Mouse (Mus musculus): ENCODE results near the gene Galnt17.

Galnt17 gene

DNA sequence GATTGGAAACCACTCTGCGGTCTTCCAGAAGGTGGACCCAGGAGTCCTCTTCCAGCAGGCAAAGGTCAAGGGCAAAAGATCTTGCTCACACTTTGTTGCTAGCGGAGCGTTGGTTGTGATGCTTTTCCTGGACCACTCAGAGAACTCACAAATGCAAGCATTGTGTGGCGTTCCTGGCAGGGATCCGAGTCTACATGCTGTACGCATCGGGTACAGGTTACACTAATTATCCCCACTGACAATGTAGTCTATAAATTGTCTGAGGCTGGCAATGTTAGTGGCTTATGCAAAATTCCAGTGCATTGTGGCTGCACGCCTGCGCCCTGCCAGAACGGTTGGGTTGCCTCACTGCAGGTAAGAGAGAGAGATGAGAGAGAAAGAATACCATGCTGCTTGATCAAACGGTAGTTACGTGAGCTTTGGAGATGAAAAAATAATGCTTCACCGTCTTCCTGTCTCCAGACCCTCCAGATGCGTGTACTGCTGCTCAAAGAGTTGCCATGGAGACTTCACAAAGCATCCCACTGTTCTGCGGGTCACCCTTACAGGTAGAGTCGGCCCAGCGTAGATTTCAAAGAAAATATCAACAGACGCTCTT lies 285.8 kb downstream of the Galnt17 start:
- no peak for DNase-seq (ENCODE audit: low spot score in 2 of 2)

DNA sequence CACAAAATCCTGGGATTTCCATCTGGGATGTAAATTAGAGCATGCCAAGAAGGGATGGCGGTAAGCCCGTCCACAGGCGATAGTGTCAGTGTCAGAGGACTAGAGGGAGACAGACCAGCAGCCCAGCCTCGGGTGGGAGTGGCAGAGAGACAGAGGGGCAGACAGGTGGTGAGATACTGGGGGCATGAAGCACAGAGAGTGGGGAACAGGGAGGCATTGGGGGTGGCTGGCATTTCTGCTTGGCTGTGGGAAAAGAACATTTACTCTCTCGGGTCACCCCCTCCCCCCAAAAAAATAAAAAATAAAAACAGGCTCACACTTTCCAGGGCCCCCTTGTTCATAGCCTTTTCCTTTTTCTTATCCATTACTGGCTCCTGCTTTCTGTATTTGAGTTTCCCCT lies 287.4 kb downstream of the Galnt17 start:
- DNase-seq (ENCODE audit: low spot score in 2 of 2), result no peak

DNA sequence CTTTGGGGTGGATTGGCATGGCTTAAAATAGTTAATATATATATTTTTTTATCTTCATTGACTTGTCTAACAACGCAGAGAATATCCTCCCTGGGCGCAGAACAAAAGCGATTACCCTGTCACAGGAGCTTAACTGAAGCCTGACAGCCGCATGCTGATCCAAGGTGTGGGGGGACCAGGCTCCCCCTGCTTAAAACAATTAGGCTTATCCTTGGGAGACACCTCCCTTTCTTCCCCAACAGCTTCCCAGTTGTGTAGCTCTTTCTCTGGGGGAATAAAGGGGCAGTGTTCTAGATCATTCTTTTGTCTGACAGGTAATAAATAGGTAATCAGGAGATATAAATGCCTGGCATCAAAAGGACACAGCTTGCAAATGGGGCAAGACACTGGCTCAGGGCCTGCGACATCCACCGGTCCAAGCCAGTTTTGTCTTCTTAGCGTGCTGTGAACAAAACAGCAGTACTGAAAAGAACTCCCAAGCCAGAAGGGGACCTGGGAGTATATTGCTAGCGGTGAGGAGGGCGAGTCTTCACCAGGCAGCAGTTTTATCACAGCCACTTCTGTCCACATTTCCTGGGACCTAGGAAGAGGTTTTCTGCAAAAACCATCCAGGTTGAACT lies 288.8 kb downstream of the Galnt17 start:
- DNase-seq (ENCODE audit: low spot score in 2 of 2), result no peak

DNA sequence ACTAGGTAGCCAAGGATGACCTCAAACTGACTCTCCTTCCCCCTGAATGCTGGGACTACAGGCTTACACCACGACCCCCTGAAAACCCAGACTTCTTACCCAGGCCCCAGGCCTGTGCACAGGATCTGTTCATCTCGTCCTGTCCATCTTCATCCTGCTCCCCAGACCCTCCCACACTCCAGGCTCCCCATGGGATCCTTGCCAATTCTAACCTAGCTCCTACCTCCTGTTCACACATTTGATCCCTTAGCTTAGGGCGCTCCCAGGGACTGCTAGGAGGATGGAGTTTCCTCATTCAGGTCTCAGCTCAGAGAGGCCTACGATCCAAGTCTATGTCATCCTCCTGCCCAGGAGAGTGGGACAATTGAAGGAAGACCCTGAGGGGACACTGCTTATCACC lies 292.2 kb downstream of the Galnt17 start:
- DNase-seq (ENCODE audit: low spot score in 2 of 2), result no peak

DNA sequence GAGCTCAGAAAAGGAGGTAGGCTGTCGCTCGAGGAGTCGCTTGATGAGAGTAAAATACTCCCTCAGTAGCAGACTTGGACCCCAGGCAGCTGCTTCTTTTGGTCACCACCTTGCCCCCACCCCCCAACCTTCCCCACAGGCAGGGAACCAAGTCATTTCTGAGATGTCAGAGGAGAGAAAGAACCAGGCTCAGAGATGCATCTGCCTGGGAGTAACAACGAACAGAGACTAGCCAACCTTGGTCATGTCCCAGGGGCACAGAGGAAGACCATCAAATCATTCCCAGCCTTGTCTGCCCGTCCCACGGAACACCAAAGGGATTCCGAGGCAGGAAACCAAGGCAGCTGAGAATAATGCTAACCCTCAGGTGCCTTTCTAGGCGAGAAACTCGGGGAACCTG lies 293.0 kb downstream of the Galnt17 start:
- DNase-seq (ENCODE audit: low spot score in 2 of 2), result no peak

DNA sequence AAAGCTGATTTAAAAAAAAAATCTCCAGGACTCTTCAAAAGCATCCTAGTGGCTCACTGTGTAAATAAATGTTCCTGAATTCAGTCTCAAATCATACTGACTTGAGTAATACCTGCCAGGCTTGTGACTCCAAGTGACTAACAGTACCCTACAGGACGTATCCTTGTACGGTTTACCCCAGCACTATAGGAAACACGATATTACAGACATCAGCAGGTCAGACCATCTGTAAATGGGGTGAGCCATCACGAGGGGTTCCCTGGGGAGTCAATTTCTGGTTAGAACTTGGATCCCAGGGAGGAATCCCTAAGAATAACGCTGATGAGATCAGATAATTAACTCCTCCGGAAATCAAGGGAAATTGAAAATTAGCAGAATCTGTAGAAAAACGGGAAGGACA lies 294.5 kb downstream of the Galnt17 start:
- no peak for DNase-seq (ENCODE audit: low spot score in 2 of 2)

DNA sequence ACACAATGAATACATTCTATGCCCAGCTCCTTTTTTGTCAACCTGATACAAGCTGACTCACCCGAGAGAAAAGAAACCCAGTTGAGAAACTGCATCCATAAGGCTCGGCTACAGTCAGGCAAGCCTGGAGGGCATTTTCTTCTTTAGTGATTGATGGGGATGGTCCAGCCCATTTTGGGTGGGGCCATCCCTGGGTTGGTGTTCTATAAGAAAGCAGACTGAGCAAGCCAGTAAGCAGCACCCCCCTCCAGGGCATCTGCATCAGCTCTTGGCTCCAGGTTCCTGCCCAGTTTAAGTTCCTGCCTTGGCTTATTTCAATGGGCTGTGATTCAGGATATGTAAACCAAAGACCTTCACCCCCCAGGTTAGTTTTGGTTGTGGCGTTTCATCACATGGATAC lies 295.2 kb downstream of the Galnt17 start:
- no peak for DNase-seq (ENCODE audit: low spot score in 2 of 2)

DNA sequence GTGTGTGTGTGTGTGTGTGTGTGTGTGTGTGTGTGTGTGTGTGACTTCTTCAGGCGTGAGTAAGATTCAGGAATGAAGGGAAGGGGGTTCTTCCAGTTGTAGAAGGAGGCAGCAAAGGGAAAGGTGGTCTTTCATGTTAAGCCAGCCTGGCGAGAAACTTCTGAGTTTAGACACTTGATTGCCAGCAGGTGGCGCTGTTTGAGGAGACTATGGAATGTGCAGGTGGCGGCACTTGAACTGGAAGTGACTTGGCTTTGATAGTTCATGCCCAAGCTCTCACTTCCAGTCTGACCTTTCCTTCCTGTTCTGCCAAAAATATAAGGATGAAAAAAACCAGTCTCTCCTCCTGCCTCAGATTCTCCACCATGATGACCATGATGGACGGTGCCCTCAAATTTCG lies 298.8 kb downstream of the Galnt17 start:
- DNase-seq (ENCODE audit: low spot score in 2 of 2), result no peak

DNA sequence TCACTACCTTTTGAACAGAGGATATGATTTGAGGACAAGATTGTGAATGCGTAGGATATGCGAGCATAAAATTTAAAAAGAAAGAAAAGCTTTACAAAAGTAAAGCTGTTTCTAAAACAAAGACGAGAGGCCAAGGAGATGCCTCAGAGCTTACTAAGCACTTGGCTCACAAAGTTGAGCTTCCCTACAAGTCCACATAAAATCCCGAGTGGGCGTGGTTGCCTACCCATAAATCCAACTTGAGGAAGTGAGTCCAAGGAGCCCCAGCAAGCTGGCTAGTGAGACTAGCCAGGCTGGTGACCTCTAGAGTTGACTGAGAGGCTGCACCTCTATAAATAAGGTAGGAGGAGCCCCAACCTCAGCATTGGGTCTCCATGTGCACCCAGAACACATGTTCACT lies 299.8 kb downstream of the Galnt17 start:
- no peak for DNase-seq (ENCODE audit: low spot score in 2 of 2)

DNA sequence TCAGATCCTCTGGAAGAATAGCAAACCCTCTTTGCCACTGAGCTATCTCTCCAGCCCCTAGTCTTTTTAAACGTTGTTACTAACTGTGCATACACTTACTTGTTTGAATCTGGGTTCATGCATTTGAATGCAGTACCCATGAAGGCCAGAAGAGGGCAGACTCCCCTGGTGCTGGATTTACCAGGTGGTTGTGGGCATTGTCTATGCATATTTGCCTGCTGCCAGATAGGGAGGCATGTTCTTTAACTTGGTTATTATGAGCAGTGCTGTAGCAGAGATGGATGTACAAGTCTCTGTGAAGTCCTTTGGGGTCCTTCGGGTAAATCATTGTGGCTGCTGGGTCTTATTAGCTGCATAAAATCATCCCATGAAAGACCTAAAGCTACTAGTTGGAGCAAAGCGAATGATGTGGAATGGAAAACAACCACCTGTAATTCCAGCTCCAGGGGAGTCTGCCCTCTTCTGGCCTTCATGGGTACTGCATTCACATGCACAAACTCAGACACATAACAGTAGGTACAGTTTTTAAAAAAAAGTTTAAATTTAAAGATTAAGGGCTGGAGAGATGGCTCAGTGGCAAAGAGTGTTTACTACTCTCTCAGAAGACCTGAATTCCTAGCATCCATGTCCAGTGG lies 300.3 kb downstream of the Galnt17 start:
- DNase-seq (ENCODE audit: low spot score in 2 of 2), result no peak

DNA sequence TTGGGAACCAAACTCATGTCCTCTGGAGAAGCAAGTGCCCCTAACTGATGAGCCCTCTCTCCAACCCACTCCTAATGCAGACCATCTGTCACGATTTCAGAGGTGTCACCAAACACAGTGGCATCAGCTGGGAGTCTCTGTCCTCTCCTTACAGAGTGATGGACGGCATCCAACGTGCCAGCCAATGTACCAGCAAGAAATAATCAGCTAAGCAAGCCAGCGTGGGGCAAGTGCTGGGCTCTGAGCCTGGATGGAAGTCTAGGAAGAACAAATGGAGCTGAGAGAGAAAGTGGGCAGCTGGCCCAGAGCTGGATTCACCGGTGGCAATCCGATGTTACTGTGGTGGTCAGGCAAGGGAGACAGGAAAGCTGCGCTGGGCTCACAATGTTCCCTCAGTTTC lies 301.1 kb downstream of the Galnt17 start:
- DNase-seq (ENCODE audit: low spot score in 2 of 2), result no peak

DNA sequence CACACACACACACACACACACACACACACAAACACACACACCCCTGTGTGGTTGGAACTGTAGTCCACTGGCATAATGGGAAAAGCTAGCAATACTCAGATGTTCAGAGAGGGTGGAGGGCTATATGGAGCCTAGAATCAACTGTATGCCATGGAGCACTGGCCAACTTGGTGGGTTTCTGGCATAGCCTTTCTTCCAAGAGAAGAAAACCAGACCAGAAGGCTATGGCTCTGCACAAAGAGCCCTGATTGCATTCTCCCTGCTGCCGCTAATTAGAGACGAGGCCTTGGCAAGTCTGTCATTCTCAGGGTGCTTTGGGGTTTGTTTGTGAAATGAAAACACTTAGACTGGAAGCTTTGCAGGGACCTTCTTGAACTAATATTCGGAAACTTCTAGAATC lies 301.8 kb downstream of the Galnt17 start:
- no peak for DNase-seq (ENCODE audit: low spot score in 2 of 2)

DNA sequence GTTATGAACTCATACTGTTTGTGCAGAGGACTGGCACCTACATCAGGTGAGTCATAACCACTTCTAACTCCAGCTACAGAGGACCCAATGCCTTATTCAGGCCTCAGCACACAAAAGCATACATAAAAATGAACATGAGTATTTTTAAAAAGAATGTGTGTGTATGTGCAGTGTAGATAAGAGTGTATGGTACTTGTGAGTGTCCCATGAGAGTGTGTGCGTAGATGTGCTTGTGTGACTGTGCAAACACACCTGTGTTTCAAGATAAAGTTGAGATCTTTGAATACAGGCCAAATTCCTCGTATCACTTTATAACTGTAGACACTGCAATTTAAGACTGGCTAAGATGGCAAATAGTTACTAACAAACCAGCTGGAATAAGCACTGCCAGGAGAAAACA lies 307.7 kb downstream of the Galnt17 start:
- no peak for DNase-seq (ENCODE audit: low spot score in 2 of 2)

DNA sequence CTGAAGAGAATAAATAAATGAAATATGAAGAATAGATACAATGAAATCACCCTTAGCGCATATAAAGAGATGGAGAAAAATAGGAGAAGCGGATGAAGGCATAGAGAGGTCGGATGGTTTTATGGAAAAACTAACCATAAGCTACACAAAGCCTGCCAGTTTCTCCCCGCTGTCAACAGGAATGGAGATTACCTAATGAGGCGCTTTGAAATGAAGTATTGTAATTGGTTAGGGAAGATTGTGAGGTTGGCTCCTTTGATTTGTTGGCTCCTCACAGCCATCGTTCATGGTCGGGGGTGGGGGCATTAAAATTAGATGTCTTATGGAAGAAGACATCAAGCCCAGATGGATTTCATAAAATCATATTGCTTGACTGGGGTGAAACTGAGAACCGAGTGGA lies 329.0 kb downstream of the Galnt17 start:
- no peak for DNase-seq (ENCODE audit: low spot score in 2 of 2)

DNA sequence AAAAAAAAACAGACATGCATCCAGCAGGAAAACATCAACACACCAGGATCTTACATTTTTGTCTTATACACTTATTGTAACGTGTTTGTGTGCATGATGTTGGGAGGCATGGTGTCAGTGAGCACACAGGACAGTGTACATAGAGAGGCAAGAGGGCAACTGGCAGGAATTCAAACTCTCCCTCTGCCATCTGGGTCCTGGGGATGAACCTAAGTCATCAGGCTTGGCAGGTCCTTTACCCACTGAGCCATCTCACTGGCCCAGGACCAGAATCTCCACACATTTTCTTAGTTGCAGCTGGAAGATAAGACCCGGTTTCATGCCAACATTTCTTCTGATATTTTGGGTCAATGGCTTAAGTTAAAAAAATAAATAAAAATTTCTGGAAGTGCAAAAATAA lies 329.4 kb downstream of the Galnt17 start:
- DNase-seq (ENCODE audit: low spot score in 2 of 2), result no peak

DNA sequence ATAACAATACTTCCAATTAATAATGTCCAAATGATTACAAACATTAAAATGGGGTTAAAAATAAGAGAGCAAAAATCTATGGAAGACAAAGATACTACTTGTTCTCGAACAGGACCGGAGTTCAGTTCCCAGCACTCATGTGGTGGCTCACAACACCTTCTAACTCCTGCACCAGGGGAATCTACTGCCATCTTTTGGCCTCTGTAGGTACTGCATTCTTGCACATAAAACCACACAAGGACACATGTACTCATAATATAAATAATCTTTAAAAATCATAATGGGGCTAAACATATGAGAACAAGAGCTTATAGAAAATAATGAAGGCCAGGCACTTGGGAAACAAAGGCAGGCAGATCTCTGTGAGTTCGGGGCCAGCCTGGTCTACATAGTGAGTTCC lies 330.3 kb downstream of the Galnt17 start:
- no peak for DNase-seq (ENCODE audit: low spot score in 2 of 2)

DNA sequence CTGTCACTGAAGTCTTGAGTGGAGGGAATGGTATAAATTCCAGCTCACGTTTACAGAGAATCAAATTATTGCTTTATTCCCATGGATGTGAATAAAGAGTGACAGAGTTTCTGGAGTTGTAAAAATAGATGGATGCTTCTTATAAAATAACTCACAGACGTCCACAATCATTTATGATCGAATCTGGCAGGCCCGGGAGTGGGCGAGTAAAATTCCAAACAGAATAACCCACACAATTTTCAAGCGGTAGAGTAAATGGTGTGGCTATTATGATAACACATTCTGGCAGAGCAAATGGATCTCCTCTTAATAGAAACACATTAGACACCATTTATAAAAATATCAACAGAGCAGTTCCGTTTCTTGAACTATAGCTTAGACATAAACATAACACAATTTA lies 355.9 kb downstream of the Galnt17 start:
- DNase-seq (ENCODE audit: low spot score in 2 of 2), result no peak

DNA sequence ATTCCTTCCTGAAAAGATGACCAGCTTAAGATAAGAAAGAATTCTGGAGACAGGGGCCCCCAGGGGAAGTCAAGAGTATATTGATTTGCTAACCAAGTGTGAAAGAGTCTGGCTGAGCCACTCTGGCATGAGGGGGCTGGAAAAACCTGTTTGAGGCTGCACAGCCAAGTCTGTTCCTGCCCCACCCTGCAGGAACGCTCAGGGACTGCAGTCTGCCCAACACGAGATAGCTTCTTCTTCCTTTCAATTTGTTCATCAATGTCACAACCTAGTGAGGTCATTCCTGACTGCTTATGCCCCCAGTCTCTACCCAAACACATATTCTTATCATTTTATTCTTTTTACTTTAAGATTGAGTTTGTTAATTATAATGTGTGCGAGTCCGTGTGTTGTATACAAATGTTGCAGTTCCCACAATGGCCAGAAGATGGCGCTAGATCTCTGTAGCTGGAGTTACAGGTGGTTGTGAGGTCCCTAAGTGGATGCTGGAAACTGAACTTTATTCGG lies 357.4 kb downstream of the Galnt17 start:
- no peak for DNase-seq (ENCODE audit: low spot score in 2 of 2)

DNA sequence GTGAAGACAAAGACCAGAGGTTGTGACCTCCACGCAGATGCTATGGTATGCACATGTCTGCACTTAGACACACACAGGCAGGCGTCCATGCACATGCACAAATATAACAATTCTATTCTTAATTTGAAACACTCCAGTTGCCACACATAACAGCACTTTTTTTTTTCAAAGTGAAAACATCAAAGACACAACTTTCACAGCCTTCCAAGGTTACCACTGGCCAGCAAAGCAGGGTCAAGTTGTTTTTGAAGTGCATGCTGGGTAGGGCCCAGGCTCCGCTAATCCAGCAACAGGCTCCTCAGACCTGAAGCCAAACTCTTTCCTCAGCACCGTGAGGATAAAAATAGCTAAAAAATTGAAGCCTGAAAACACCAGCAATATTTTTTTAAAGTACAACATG lies 357.9 kb downstream of the Galnt17 start:
- DNase-seq (ENCODE audit: low spot score in 2 of 2), result no peak

DNA sequence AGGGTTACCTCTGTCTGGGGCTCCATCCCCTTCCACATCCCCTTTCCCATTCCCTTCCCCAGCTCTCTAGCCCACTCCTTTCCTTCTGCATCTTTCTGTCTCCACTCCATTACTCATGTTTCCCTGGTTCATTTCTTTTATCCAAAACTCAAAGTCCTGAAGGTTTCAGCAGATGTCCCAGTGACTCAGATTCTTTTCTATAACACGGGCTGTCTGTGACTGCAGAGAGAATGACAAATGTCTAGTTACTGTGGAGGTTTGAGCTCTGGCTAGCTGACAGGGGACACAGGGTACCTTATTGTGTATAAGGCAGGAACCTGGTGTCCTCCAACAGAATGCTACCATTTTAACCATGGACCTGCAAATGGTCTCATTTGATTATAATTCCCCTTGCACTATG lies 358.6 kb downstream of the Galnt17 start:
- DNase-seq (ENCODE audit: low spot score in 2 of 2), result no peak

DNA sequence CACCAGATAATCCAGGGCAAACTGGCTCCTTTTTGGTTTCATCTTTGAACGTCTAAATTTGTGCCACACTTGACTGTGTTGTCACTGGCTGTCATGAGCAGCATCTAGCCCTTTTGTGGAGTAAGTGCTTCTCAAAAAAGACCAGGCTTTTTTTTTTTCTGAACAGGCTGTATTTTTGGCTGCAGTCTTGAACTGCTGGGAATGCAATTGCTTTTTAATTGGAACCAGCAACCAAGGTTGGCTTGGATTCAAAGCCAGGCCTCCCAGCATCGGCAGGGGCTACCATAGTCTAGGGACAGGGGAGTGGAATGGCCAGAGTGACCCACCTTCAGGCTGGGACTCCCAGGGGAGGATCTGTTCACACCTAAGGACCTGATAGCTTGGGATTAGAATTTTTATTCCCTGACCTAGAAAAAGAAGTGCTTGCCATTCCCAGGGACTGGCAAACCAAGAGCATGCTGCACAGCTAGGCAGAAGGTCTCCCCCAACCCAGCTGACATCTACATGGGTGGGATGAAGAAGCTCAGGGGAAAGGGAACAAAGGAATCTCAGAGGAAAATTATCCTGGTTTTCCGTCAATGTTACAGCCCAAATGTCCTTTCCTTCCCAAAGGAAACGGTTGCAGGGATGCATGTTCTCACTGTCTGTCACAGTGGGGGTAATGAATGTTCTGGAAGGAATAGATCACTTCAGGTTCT lies 369.2 kb downstream of the Galnt17 start:
- DNase-seq (ENCODE audit: low spot score in 2 of 2), result no peak

DNA sequence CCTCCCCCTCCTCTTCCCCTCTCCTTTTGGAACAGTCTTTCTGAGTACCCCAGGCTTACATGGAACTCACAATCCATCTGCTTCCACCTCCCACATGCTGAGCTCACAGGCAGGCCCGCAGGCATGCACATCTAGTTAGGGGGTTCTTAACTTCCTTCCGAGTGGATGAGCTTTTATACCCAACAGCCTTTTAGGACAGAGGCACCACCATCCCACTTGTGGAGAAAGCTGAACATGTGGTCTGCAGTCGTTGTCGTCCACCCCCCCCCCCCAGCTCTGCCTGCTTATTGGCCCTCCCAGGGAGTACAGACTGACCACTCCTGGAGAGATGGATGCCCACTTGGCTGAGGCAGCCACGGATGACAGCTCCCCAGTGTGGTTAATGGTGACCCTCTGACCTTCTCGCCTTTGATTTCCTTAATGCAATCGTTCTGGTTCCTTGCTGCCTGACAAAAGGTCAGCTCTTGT lies 370.0 kb downstream of the Galnt17 start:
- DNase-seq (ENCODE audit: low spot score in 2 of 2), result no peak

DNA sequence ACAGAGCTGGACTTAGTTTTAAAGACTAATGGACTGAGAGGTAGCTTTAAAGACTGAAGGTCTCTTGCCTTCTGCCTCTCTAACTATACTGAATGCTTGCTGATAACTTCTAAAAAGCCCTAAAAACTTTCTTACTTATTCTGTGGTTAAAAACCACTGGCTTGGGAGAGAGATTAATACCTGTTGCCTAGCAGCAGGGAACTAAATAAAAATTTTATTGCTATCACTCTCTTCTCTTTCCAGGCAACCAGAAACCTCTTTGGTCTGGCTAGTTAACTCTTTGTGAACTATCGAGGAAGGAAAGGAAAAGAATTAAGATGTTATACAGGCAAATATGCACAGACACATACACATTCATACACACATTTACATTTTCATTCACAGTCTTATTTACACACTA lies 377.3 kb downstream of the Galnt17 start:
- no peak for DNase-seq (ENCODE audit: low spot score in 2 of 2)

Measured in spleen, postnatal 36 days (tissue).